Mouse (Mus musculus) 3T3-L1 (cell line): ENCODE measurements around the gene Elk3.

ENCODE experiments used
- DNase-seq: peaks from one replicate; pipeline ENCODE4 v3.0.0-alpha.2; 2015; ENCODE audit warnings: low read depth, low spot score

Gene Elk3

DNA sequence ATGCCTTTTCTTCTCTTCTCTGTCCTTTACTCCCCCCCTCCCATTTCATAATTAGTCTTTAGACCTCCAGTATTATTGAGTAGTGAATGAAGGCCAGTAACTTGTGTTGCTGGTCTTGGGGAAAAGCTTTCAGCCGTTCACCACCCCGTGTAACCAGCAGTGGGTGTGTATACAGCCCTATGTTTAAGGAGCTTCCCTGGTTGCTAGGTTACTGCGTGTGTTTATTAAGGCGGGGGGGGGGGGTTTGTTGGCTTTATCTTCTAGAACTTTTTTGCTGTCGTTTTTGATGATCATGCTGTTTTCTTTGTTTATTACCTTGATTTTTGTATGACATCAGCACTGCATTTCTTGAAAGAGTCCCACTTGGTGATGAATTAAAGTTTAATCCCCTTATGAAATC lies 68.1 kb downstream of the Elk3 start:
- DNase-seq, result no peak

DNA sequence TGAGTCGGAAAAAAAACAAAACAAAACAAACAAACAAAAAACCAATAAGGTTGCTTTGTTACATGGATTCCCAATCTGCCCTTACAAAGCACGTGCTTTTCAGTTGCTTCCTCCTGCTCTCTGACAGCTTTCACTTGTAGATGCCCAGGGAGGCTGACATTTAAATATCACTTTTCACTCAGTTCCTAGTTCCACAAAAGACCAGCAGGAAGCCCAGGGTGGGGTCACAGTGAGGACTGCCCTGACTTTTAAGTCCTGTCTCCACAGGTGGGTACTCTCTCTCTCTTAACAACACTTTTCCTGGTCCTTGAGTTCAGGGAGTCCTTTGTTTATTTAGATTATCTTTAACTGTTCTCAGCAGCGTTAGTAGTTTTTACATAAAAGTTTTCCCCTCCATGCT lies 68.7 kb downstream of the Elk3 start:
- no peak for DNase-seq

DNA sequence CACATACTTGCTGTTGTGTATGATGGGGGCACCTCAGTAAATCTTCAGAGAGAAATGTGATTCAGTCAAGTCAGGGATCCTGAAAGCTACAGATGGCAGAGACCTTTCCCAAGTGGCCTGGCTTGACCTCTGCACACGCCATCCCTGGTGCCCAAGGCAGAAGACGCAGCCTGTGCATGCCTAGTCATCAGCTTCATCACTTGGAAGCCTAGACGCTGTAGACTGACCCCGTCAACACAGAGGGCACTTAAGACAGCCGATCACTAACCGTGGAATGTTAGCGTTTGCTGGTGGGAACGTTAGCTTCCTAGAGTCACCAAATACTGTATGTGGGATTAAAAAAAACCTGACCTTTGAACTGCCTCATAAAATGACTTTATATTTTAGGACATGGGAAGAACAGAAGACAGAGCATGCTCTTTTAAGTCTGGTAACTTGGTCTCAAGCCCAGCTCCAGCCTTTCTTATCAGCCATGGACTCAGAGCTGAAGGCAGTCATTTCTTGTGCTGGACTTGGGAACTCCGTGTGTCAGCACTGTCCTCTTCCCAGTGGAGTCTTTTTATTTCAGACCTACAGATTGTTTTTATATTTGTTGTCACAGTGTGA lies 71.6 kb downstream of the Elk3 start:
- DNase-seq, result no peak

DNA sequence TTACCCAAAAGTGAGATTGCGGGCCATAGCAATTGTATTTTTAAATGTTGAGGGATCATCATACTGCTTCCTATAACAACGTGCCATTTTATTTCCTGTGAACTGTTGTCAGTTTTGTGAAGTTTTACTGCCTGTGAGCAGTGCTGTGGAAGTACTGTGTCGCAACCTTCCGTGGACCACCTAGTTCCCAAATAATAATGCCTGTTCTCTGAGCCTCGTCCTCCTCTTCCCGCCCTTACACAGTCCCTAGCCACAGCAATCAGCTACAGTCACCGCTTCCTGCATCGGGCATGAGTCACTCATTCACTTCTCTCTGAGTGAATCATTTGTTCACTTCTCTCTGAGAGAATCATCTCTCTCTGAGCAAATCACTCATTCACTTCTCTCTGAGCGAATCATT lies 76.2 kb downstream of the Elk3 start:
- no peak for DNase-seq

DNA sequence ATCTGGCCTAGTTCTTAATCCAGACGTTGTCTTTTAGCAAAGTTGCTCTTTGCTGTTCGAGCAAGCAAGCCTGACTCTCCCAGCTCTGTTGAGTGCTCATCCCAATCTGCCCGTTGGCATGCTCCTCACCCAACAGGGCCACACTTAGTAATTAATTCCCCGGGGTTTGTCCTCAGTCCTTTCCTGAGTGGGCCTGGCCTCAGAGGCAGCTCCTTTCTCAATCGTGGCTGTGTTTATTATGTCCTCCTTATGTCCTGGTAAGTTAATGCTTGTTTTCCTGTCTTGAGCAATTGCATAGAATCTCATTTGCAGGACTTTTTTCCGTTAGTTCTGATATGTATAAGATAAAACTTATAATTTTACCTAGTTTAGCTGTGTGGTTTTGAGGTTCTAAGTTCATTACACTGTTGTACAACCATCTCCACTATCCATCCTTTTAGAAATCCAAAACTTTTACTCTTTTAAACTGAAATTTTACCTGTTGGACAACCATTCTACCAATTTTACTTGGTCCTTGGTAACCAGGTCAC lies 77.2 kb downstream of the Elk3 start:
- DNase-seq, result no peak

GRCm38 (mm10) chr10:93231893-93232292 lies 79.0 kb downstream of the Elk3 start:
- no peak for DNase-seq

- DNase-seq, result no peak
These were observed 79.4 kb downstream of the Elk3 start for GRCm38 (mm10) chr10:93231490-93231889.

DNA sequence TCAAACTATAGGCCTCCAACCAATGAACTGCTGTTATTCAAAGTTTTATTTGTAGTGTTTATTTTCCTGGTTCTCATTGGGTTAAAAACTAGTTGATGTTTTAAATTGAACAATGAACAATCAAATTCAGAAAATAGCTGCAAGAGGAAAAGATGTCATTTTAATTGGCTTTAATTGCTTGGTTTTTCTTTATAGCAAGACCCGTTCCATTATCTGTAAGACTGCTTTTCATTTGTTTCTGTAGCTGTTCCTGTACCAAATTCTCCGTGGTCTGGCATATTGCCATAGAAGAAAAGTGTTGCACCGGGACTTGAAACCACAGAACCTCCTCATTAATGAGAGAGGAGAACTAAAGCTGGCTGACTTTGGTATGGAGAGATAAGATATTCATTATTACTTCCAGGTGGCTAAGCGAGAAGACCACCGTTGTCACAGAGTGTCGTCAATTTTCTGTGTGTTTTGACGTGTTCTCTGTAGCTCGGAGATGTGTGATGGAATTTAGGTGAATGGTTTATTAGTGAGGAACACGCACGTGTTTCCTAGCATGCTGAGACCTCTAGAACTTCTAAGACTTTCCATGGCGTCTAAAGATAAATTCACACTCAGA lies 82.4 kb downstream of the Elk3 start:
- peak; percentile 61 for DNase-seq

- no peak for DNase-seq
These were observed 83.0 kb downstream of the Elk3 start for GRCm38 (mm10) chr10:93227921-93228320.

GRCm38 (mm10) chr10:93225751-93226150 lies 85.2 kb downstream of the Elk3 start:
- no peak for DNase-seq

DNA sequence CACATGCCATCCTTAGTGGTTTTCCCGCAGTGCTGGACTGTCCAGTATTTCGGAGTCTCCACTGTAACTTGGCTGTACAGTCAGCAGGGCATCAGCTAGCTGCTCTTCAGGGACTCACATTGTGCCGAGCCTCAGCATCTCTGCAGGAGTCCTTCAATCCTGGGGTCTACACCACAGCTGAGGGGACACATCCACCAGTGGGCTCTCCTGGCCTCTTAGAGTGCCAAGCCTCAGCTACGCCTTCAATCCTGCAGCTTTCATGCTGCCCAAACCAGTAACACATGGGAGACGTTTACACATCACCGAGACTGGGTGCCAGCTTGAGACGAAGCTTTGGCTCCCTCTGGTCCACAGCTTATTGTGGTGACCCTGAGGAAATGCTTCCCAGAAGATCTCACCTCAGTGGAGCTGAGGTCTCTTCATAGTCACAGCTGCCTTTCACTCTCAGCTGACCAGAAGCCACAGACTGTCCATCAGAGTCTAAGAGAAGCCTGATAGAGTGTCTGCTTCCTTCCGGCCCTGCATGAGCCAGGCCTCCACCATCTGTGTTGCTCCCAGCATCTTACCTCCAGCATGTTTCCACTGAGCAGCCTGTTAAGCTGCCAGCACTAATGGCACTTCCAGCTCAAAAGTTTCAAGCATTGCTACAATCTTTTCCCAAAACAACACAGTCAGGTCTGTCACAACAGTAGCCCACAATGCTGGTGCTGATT lies 95.7 kb downstream of the Elk3 start:
- DNase-seq, result no peak

- no peak for DNase-seq
These were observed 96.7 kb downstream of the Elk3 start for GRCm38 (mm10) chr10:93214251-93214650.

- no peak for DNase-seq
These were observed 97.6 kb downstream of the Elk3 start for GRCm38 (mm10) chr10:93213339-93213738.

- no peak for DNase-seq
These were observed 98.2 kb downstream of the Elk3 start for GRCm38 (mm10) chr10:93212699-93213098.

DNA sequence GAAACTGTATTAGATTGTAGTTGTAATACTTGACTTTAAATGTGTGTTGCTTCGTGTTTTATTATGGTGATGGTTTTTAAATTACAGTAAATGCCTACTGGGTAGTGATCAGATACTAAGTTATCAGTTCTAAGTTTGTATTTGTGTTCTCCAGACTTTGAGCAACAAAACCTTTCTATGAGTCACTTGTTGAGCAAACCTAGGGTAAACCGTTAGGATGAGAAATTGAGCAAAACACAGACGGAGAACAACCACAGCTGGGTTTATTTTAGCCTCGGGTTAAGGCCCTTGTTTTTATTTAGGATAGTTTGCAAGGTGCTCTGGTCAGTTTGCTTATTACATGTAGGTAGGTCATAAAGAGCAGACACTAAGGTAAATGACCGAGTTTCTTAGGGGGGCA lies 103.8 kb downstream of the Elk3 start:
- no peak for DNase-seq

- no peak for DNase-seq
These were observed 105.5 kb downstream of the Elk3 start for GRCm38 (mm10) chr10:93205287-93205956.

DNA sequence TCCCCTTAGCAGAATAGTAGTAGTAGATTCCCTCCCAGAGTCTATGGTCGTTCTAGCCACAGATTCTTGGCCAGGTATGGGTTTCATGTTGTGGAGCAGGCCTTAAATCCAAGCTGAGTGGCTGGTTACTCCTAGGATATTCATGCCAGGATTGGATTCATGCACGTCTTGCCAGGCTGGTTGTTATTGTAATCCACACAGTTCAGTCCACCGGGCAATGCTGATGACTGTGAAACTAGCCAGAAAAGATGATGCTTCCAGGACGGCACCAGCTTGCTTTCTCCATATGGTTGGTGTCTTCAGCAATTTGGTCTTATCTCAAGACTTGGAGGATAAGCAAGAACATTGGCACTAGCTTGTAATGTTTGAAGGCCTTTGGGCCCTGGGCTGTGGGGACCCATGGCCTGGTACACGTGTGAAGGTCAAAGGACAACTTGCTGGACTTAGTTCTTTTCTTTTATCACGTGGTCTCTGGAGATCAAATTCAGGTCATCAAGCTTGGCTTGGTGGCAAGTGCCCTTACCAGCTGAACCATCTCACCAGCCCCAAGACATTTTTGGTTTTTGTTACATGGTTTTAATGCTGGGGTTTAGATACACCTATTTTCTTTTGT lies 109.0 kb downstream of the Elk3 start:
- DNase-seq, result no peak

DNA sequence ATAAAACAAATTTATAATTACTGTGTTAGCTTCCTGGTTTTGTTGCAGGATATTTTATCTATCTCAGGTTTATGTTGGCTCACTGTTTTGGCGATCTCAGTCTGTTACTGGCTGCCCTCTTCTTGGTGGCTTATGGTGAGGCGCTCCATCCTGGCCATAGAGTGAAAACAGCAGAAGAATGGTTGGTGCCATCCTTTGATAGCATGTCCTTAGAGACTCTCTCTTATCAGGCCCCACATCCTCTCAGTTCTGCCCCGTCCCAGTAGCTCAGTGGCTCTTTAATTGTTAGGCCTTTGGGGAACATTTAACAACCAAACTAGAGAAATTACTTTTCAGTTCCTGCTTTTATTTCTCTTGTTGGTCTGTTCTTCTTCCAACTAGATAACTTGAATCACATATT lies 112.0 kb downstream of the Elk3 start:
- no peak for DNase-seq
